ENCODE assay signal across 12 mouse cellular contexts in genomic region chr4:104990016-104990415, GRCm38 (mm10).
DNase-seq lines count a peak whose midpoint lies in the region; ATAC-seq and TF ChIP-seq lines count a peak whose summit lies in the region.
"Had no signal": no experiment of that assay in that cellular context is flagged by ENCODE, and none has a peak within 500 bp of the region (broad histone marks: within the 10 kb centered on the region; RNA-seq: fewer than 3 reads in every experiment).

No protein-coding gene starts in this region.

- H3K36me3 ChIP-seq in heart, embryonic 10.5 days = no peaks in the 10 kb centered on the region
- H3K36me3 ChIP-seq in liver, postnatal 0 days (replicated peaks; ENCODE audit: insufficient read depth, low read length) = no peaks in the 10 kb centered on the region
- no peaks in the 10 kb centered on the region for H3K36me3 ChIP-seq in hindbrain, embryonic 14.5 days (replicated peaks; ENCODE audit: control insufficient read depth, insufficient read depth)
- H3K36me3 ChIP-seq in forebrain, embryonic 13.5 days (ENCODE audit: poor library complexity, severe bottlenecking) = no peaks in the 10 kb centered on the region
- H3K36me3 ChIP-seq: forebrain, embryonic 10.5 days had no signal

- ATAC-seq in liver, postnatal 0 days = no peak
- ATAC-seq in hindbrain, embryonic 14.5 days (ENCODE audit: low FRiP score) = no peak
- no peak for ATAC-seq in forebrain, embryonic 13.5 days

- no peaks in the 10 kb centered on the region for H3K27me3 ChIP-seq in heart, embryonic 10.5 days (ENCODE audit: insufficient read depth, poor library complexity, severe bottlenecking)
- H3K27me3 ChIP-seq in liver, postnatal 0 days (ENCODE audit: insufficient read depth, low read length) = no peaks in the 10 kb centered on the region
- no peaks in the 10 kb centered on the region for H3K27me3 ChIP-seq in hindbrain, embryonic 14.5 days (ENCODE audit: control insufficient read depth, insufficient read depth, low read length)
- H3K27me3 ChIP-seq in forebrain, embryonic 13.5 days = no peaks in the 10 kb centered on the region
- H3K27me3 ChIP-seq: CH12.LX had no signal

- DNase-seq in heart, adult 11 months = peak; percentile 94
- no peak for DNase-seq in heart, embryonic 10.5 days (ENCODE audit: low spot score)
- peak; percentile 85 for DNase-seq in cerebellum, adult 11-12 months
- DNase-seq in heart, adult 8-10 months (ENCODE audit: low spot score) = peak; percentile 32
- DNase-seq in layer of hippocampus, postnatal 25 days (ENCODE audit: extremely low spot score in 1 of 2, low spot score in 1 of 2) = peak; percentile 13 to 15
- DNase-seq in liver, postnatal 0 days = no peak
- no peak for DNase-seq in hindbrain, embryonic 14.5 days (ENCODE audit: low spot score)

- H3K9ac ChIP-seq in liver, postnatal 0 days (replicated peaks) = no peak overlapping the region
- H3K9ac ChIP-seq in hindbrain, embryonic 14.5 days = no peak overlapping the region
- H3K9ac ChIP-seq in forebrain, embryonic 13.5 days = no peak overlapping the region

- H3K4me3 ChIP-seq in heart, embryonic 10.5 days = no peak overlapping the region
- no peak overlapping the region for H3K4me3 ChIP-seq in liver, postnatal 0 days (ENCODE audit: low read depth, low read length)
- H3K4me3 ChIP-seq in hindbrain, embryonic 14.5 days (replicated peaks; ENCODE audit: low read length) = no peak overlapping the region
- H3K4me3 ChIP-seq in forebrain, embryonic 13.5 days = no peak overlapping the region
- H3K4me3 ChIP-seq: forebrain, embryonic 10.5 days; myocyte had no signal

- H3K4me2 ChIP-seq in liver, postnatal 0 days (ENCODE audit: low read depth, low read length) = no peak overlapping the region
- no peak overlapping the region for H3K4me2 ChIP-seq in hindbrain, embryonic 14.5 days (replicated peaks)
- H3K4me2 ChIP-seq in forebrain, embryonic 13.5 days = no peak overlapping the region

- H3K27ac ChIP-seq in heart, embryonic 10.5 days = no peak overlapping the region
- no peak overlapping the region for H3K27ac ChIP-seq in liver, postnatal 0 days (ENCODE audit: low read depth)
- H3K27ac ChIP-seq in hindbrain, embryonic 14.5 days = no peak overlapping the region
- H3K27ac ChIP-seq in forebrain, embryonic 13.5 days = no peak overlapping the region
- H3K27ac ChIP-seq: forebrain, embryonic 10.5 days; kidney, postnatal 0 days had no signal

- H3K4me1 ChIP-seq in heart, embryonic 10.5 days = no peaks in the 10 kb centered on the region
- no peaks in the 10 kb centered on the region for H3K4me1 ChIP-seq in liver, postnatal 0 days (ENCODE audit: insufficient read depth)
- no peaks in the 10 kb centered on the region for H3K4me1 ChIP-seq in hindbrain, embryonic 14.5 days (replicated peaks; ENCODE audit: control insufficient read depth, insufficient read depth, low read length)
- H3K4me1 ChIP-seq in forebrain, embryonic 13.5 days = 0 out of 2 replicates have a peak, but pooled peaks cover 2% of the 10 kb centered on the region

- no peaks in the 10 kb centered on the region for H3K9me3 ChIP-seq in heart, embryonic 10.5 days
- no peaks in the 10 kb centered on the region for H3K9me3 ChIP-seq in liver, postnatal 0 days (ENCODE audit: low read length)
- H3K9me3 ChIP-seq in hindbrain, embryonic 14.5 days (ENCODE audit: control insufficient read depth, low read length) = no peaks in the 10 kb centered on the region
- H3K9me3 ChIP-seq in forebrain, embryonic 13.5 days (replicated peaks) = no peaks in the 10 kb centered on the region
- H3K9me3 ChIP-seq: forebrain, embryonic 10.5 days had no signal

- WGBS in heart, embryonic 10.5 days = 83% methylated on average over 6 of the region's 6 CpGs
- WGBS in liver, postnatal 0 days (ENCODE audit: insufficient replicate concordance) = 78% methylated on average over 6 of the region's 6 CpGs
- WGBS in hindbrain, embryonic 14.5 days = 83% methylated on average over 6 of the region's 6 CpGs
- 82% methylated on average over 6 of the region's 6 CpGs for WGBS in forebrain, embryonic 13.5 days

- no peak for TF ChIP-seq CTCF in liver, postnatal 0 days (IDR thresholded peaks at IDR 0.05; ENCODE audit: low read depth)

- TF ChIP-seq EP300 in liver, postnatal 0 days (IDR thresholded peaks at IDR 0.05; ENCODE audit: low read depth) = no peak

Comparison
In these comparisons a context has a peak if more than half of its experiments do, and no peak if none do; other contexts are left out.
1. DNase-seq: peak in heart, adult 11 months (single experiment), cerebellum, adult 11-12 months (single experiment), heart, adult 8-10 months (single experiment) and layer of hippocampus, postnatal 25 days (2 of 2); none in heart, embryonic 10.5 days (single experiment), liver, postnatal 0 days (single experiment) and hindbrain, embryonic 14.5 days (single experiment).